Mouse (Mus musculus): ENCODE data around the gene Nkapd1. TPM values are rescaled to one million over a fixed set of nuclear protein-coding genes. Genes with fewer than 3 reads are reported as not detected.

Nkapd1 gene
- polyA plus RNA-seq, 1 experiment = 8.9 TPM

DNA sequence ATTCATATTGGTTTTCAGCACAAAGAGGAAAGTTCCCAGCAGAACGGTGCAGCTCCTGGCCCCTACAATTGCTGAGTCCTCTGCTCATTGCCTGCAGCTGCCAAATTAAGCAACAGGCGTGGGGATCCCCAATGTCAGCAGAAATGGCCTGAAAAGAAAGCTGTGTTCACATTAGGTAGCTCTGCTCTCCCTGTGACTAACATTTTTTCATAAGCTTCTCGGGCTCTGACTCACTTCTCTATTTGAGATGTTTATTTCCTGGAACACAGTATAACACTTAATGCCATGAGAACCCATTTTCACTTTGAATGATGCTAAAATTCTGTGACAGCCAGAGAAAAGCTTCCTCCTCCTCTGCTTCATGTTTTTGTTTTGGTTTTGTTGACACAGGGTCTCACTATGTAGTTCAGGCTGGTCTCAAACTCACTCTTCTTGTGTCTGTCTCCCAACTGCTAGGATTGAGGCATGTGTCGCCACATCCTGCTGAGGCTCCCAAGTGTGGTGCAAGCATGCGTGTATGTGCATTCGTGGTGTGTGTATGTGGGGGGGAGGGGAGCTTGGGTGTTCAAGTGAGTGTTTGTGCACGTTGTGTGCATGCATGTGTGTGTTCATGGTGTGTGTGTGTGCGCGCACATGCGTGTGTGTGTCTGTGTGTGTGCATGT is 26.3 kb downstream of the Nkapd1 start:
- no peaks in the 10 kb centered on the region; the same call in 1 of the 2 replicates for H3K36me3 ChIP-seq (ENCODE audit: control insufficient read depth, insufficient read depth, low read length)
- peaks cover 4% of the 10 kb centered on the region for H3K4me1 ChIP-seq (replicated peaks; ENCODE audit: control insufficient read depth, insufficient read depth, low read length)
- no peak for DNase-seq
- no peaks in the 10 kb centered on the region for H3K27me3 ChIP-seq (ENCODE audit: control insufficient read depth, insufficient read depth, low read length)
- H3K27ac ChIP-seq (ENCODE audit: control insufficient read depth, insufficient read depth, low read length) = no peak overlapping the region
- TF ChIP-seq CTCF (IDR thresholded peaks at IDR 0.05; ENCODE audit: borderline replicate concordance, control insufficient read depth, extremely low read depth, insufficient read depth, low read length, poor library complexity) (no peak), POLR2A (IDR thresholded peaks at IDR 0.05; ENCODE audit: control insufficient read depth, extremely low read depth, insufficient read depth, low read length, poor library complexity) (no peak)
- 50% methylated on average over 10 of the region's 10 CpGs for WGBS
- no peak overlapping the region for H3K4me3 ChIP-seq (ENCODE audit: control insufficient read depth, insufficient read depth, low read length)

GRCm38 (mm10) chr9:50586955-50587354 is 30.3 kb downstream of the Nkapd1 start:
- Histone ChIP-seq H3K27ac (ENCODE audit: control insufficient read depth, insufficient read depth, low read length) (no peak overlapping the region), H3K27me3 (ENCODE audit: control insufficient read depth, insufficient read depth, low read length) (no peaks in the 10 kb centered on the region), H3K4me1 (replicated peaks; ENCODE audit: control insufficient read depth, insufficient read depth, low read length) (peaks cover 4% of the 10 kb centered on the region), H3K4me3 (ENCODE audit: control insufficient read depth, insufficient read depth, low read length) (no peak overlapping the region), H3K36me3 (ENCODE audit: control insufficient read depth, insufficient read depth, low read length) (no peaks in the 10 kb centered on the region)
- DNase-seq = no peak
- 90% methylated on average over 4 of the region's 4 CpGs for WGBS
- TF ChIP-seq POLR2A (IDR thresholded peaks at IDR 0.05; ENCODE audit: control insufficient read depth, extremely low read depth, insufficient read depth, low read length, poor library complexity) (no peak), CTCF (IDR thresholded peaks at IDR 0.05; ENCODE audit: borderline replicate concordance, control insufficient read depth, extremely low read depth, insufficient read depth, low read length, poor library complexity) (no peak)

DNA sequence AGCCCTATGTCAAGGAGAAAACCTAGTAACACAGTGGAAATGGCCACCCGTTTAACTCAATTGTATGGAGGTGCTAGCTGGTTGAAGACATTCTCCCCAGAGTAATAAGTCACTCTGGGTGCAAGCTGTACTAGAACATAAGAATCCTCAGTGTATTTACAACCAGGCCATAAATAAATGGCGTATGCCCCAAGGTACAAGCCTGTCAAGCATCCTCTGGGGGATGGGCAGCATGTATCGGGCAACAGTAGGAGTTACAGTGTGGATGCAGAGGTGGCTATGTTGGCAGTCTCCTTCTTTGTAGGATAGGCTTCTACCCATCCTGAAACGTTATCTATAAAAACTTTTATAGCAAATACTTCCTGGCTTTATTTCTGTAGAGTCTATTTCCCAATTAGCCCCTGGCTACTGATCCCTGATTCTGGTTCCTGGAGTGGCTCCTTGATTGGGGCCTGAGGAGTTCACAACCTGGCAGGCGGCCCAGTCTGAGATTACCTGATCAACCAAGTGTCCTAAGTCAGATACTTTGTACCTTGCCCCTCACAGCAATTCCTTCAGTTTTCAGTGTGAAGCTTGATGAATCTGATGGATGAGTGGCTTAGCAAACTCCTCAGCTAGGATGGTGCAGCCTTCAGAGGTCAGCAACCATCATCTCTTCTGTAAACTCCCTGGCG is 32.0 kb downstream of the Nkapd1 start:
- H3K27me3 ChIP-seq (ENCODE audit: control insufficient read depth, insufficient read depth, low read length) = no peaks in the 10 kb centered on the region
- 95% methylated on average over 6 of the region's 6 CpGs for WGBS
- DNase-seq = no peak
- no peaks in the 10 kb centered on the region for H3K36me3 ChIP-seq (ENCODE audit: control insufficient read depth, insufficient read depth, low read length)
- no peaks in the 10 kb centered on the region for H3K4me1 ChIP-seq (replicated peaks; ENCODE audit: control insufficient read depth, insufficient read depth, low read length)
- H3K27ac ChIP-seq (ENCODE audit: control insufficient read depth, insufficient read depth, low read length) = no peak overlapping the region
- no peak overlapping the region for H3K4me3 ChIP-seq (ENCODE audit: control insufficient read depth, insufficient read depth, low read length)
- TF ChIP-seq CTCF (IDR thresholded peaks at IDR 0.05; ENCODE audit: borderline replicate concordance, control insufficient read depth, extremely low read depth, insufficient read depth, low read length, poor library complexity) = no peak
- no peak for TF ChIP-seq POLR2A (IDR thresholded peaks at IDR 0.05; ENCODE audit: control insufficient read depth, extremely low read depth, insufficient read depth, low read length, poor library complexity)

GRCm38 (mm10) chr9:50580370-50580769 is 36.9 kb downstream of the Nkapd1 start:
- H3K4me3 ChIP-seq (ENCODE audit: control insufficient read depth, insufficient read depth, low read length) = no peak overlapping the region
- DNase-seq = no peak
- TF ChIP-seq CTCF (IDR thresholded peaks at IDR 0.05; ENCODE audit: borderline replicate concordance, control insufficient read depth, extremely low read depth, insufficient read depth, low read length, poor library complexity) (no peak), POLR2A (IDR thresholded peaks at IDR 0.05; ENCODE audit: control insufficient read depth, extremely low read depth, insufficient read depth, low read length, poor library complexity) (no peak)
- H3K27me3 ChIP-seq (ENCODE audit: control insufficient read depth, insufficient read depth, low read length) = no peaks in the 10 kb centered on the region
- no peak overlapping the region for H3K27ac ChIP-seq (ENCODE audit: control insufficient read depth, insufficient read depth, low read length)
- H3K4me1 ChIP-seq (replicated peaks; ENCODE audit: control insufficient read depth, insufficient read depth, low read length) = no peaks in the 10 kb centered on the region
- H3K36me3 ChIP-seq (ENCODE audit: control insufficient read depth, insufficient read depth, low read length) = no peaks in the 10 kb centered on the region
- 90% methylated on average over 4 of the region's 4 CpGs for WGBS

GRCm38 (mm10) chr9:50569599-50570525 is 47.4 kb downstream of the Nkapd1 start:
- Histone ChIP-seq H3K36me3 (ENCODE audit: control insufficient read depth, insufficient read depth, low read length) (no peaks in the 10 kb centered on the region), H3K27me3 (ENCODE audit: control insufficient read depth, insufficient read depth, low read length) (no peaks in the 10 kb centered on the region), H3K4me3 (ENCODE audit: control insufficient read depth, insufficient read depth, low read length) (no peak overlapping the region), H3K27ac (ENCODE audit: control insufficient read depth, insufficient read depth, low read length) (no peak overlapping the region), H3K4me1 (replicated peaks; ENCODE audit: control insufficient read depth, insufficient read depth, low read length) (no peaks in the 10 kb centered on the region)
- no peak for TF ChIP-seq POLR2A (IDR thresholded peaks at IDR 0.05; ENCODE audit: control insufficient read depth, extremely low read depth, insufficient read depth, low read length, poor library complexity)
- TF ChIP-seq CTCF (IDR thresholded peaks at IDR 0.05; ENCODE audit: borderline replicate concordance, control insufficient read depth, extremely low read depth, insufficient read depth, low read length, poor library complexity) = no peak
- 88% methylated on average over 10 of the region's 10 CpGs for WGBS
- DNase-seq = no peak

- WGBS = 90% methylated on average over 2 of the region's 2 CpGs
- H3K36me3 ChIP-seq (ENCODE audit: control insufficient read depth, insufficient read depth, low read length) = no peaks in the 10 kb centered on the region
- DNase-seq = no peak
Measured at GRCm38 (mm10) chr9:50567881-50568280, 49.4 kb downstream of the Nkapd1 start.

More at GRCm38 (mm10) chr9:50567881-50568280, 49.4 kb downstream of the Nkapd1 start:
- no peak overlapping the region for H3K27ac ChIP-seq (ENCODE audit: control insufficient read depth, insufficient read depth, low read length)
- no peak overlapping the region for H3K4me3 ChIP-seq (ENCODE audit: control insufficient read depth, insufficient read depth, low read length)
- no peaks in the 10 kb centered on the region for H3K4me1 ChIP-seq (replicated peaks; ENCODE audit: control insufficient read depth, insufficient read depth, low read length)
- no peak for TF ChIP-seq CTCF (IDR thresholded peaks at IDR 0.05; ENCODE audit: borderline replicate concordance, control insufficient read depth, extremely low read depth, insufficient read depth, low read length, poor library complexity)
- TF ChIP-seq POLR2A (IDR thresholded peaks at IDR 0.05; ENCODE audit: control insufficient read depth, extremely low read depth, insufficient read depth, low read length, poor library complexity) = no peak
- H3K27me3 ChIP-seq (ENCODE audit: control insufficient read depth, insufficient read depth, low read length) = no peaks in the 10 kb centered on the region
